Mouse (Mus musculus) hindbrain, embryonic 12.5 days (tissue): ENCODE results near the gene Mt1. TPM values are rescaled to one million over a fixed set of nuclear protein-coding genes. Genes with fewer than 3 reads are reported as not detected.

Experiments used
- ATAC-seq: fragments of 200-750 bp; cut with Nextera tagmentation; 2 replicates; pipeline ENCODE4 v1.8.0; 2017; ENCODE audit warnings: moderate TSS enrichment; ENCODE audit not compliant: low FRiP score
- H3K27ac ChIP-seq: fragments of 300-500 bp; sonication (generic); 2 replicates; pipeline ENCODE4 v1.5.1; 2016; ENCODE audit warnings: mild to moderate bottlenecking
- H3K27me3 ChIP-seq: fragments of 300-500 bp; sonication (generic); 2 replicates; pipeline ENCODE4 v1.6.1; 2016; ENCODE audit warnings: mild to moderate bottlenecking
- H3K36me3 ChIP-seq: fragments of 300-500 bp; sonication (generic); 2 replicates; pipeline ENCODE4 v1.6.1; 2016; ENCODE audit warnings: mild to moderate bottlenecking
- H3K4me1 ChIP-seq: fragments of 300-500 bp; sonication (generic); 2 replicates; pipeline ENCODE4 v1.6.1; 2016
- H3K4me2 ChIP-seq: fragments of 300-500 bp; sonication (generic); replicated peaks from 2 replicates; pipeline ENCODE4 v1.6.1; 2016; ENCODE audit warnings: mild to moderate bottlenecking
- H3K4me3 ChIP-seq: fragments of 300-500 bp; sonication (generic); 2 replicates; pipeline ENCODE4 v1.5.1; 2016; ENCODE audit warnings: mild to moderate bottlenecking
- H3K9ac ChIP-seq: fragments of 300-500 bp; sonication (generic); 2 replicates; pipeline ENCODE4 v1.6.1; 2016; ENCODE audit warnings: mild to moderate bottlenecking, moderate library complexity
- H3K9me3 ChIP-seq: fragments of 300-500 bp; sonication (generic); replicated peaks from 2 replicates; pipeline ENCODE4 v1.6.1; 2016; ENCODE audit warnings: mild to moderate bottlenecking
- WGBS: fragments of 180-500 bp; shearing (Covaris S2); methylation state at CpG from one replicate; pipeline ENCODE4 v1.1.7; 2016; 5-methylcytosine and 5-hydroxymethylcytosine counted together
- polyA plus RNA-seq: library from polyadenylated mRNA; unstranded; fragments of >200 nt; fragmentation: Nextera tagmentation; extraction: Ambion mirVana; gene quantifications from 2 replicates; pipeline ENCODE4 v1.2.1, GENCODE M21; 2016

Mt1 gene
- polyA plus RNA-seq, 1 experiment from 2014 or later = 47.3 TPM

- no peaks in the 10 kb centered on the region for H3K9me3 ChIP-seq
- 29% methylated on average over 7 of the region's 7 CpGs for WGBS
Observed at GRCm38 (mm10) chr8:94174619-94175213, 4.2 kb upstream of the Mt1 start.

GRCm38 (mm10) chr8:94177716-94178390 lies 1.0 kb upstream of the Mt1 start:
- Histone ChIP-seq H3K4me3 (no peak overlapping the region), H3K9ac (no peak overlapping the region), H3K36me3 (no peaks in the 10 kb centered on the region), H3K9me3 (no peaks in the 10 kb centered on the region), H3K4me1 (peaks cover 26% of the 10 kb centered on the region), H3K27ac (no peak overlapping the region), H3K4me2 (no peak overlapping the region), H3K27me3 (peaks cover 98% of the 10 kb centered on the region)
- 67% methylated on average over 7 of the region's 7 CpGs for WGBS
- ATAC-seq = no peak

More at GRCm38 (mm10) chr8:94174619-94175213, 4.2 kb upstream of the Mt1 start:
- no peak for ATAC-seq
- H3K4me3 ChIP-seq = no peak overlapping the region
- H3K9ac ChIP-seq = no peak overlapping the region
- H3K36me3 ChIP-seq = no peaks in the 10 kb centered on the region
- H3K4me1 ChIP-seq = peaks cover 37% of the 10 kb centered on the region
- no peak overlapping the region for H3K4me2 ChIP-seq
- H3K27ac ChIP-seq = no peak overlapping the region
- peaks cover 100% of the 10 kb centered on the region for H3K27me3 ChIP-seq

GRCm38 (mm10) chr8:94179713-94180560 lies 1.1 kb downstream of the Mt1 start:
- no peak for ATAC-seq
- WGBS = 2% methylated on average over 25 of the region's 25 CpGs
- Histone ChIP-seq H3K9me3 (no peaks in the 10 kb centered on the region), H3K9ac (0 out of 2 replicates have a peak overlapping the region, but pooled peaks have one; percentile 0), H3K27ac (no peak overlapping the region), H3K4me1 (peaks cover 25% of the 10 kb centered on the region), H3K27me3 (peaks cover 98% of the 10 kb centered on the region), H3K4me2 (peak overlapping the region; percentile 86), H3K36me3 (no peaks in the 10 kb centered on the region), H3K4me3 (peak overlapping the region; percentile 43)

GRCm38 (mm10) chr8:94180561-94180908 lies 1.7 kb downstream of the Mt1 start:
- Histone ChIP-seq H3K9ac (no peak overlapping the region), H3K36me3 (no peaks in the 10 kb centered on the region), H3K4me3 (no peak overlapping the region), H3K4me1 (peaks cover 25% of the 10 kb centered on the region), H3K9me3 (no peaks in the 10 kb centered on the region), H3K27ac (no peak overlapping the region), H3K4me2 (no peak overlapping the region; the same call in 1 of the 2 replicates), H3K27me3 (peaks cover 96% of the 10 kb centered on the region)
- WGBS = 83% methylated on average over 1 of the region's 1 CpGs
- no peak for ATAC-seq

- Histone ChIP-seq H3K4me2 (0 out of 2 replicates have a peak overlapping the region, but pooled peaks have one; percentile 40), H3K4me3 (no peak overlapping the region), H3K4me1 (peaks cover 36% of the 10 kb centered on the region), H3K9me3 (no peaks in the 10 kb centered on the region), H3K9ac (no peak overlapping the region), H3K27me3 (peaks cover 96% of the 10 kb centered on the region), H3K27ac (no peak overlapping the region), H3K36me3 (no peaks in the 10 kb centered on the region)
- ATAC-seq = no peak
- WGBS = 68% methylated on average over 13 of the region's 13 CpGs
Observed at GRCm38 (mm10) chr8:94182055-94182929, 3.4 kb downstream of the Mt1 start.

GRCm38 (mm10) chr8:94183117-94183516 lies 4.2 kb downstream of the Mt1 start:
- under 1% methylated on average over 16 of the region's 16 CpGs for WGBS
- Histone ChIP-seq H3K9ac (peak overlapping the region; percentile 18; the same call in 1 of the 2 replicates), H3K4me2 (peak overlapping the region; percentile 40), H3K27me3 (peaks cover 93% of the 10 kb centered on the region), H3K9me3 (no peaks in the 10 kb centered on the region), H3K4me1 (peaks cover 41% of the 10 kb centered on the region), H3K4me3 (0 out of 2 replicates have a peak overlapping the region, but pooled peaks have one; percentile 11), H3K36me3 (no peaks in the 10 kb centered on the region), H3K27ac (no peak overlapping the region)
- peak; percentile 18; the same call in 1 of the 2 replicates for ATAC-seq

- 25% methylated on average over 12 of the region's 12 CpGs for WGBS
- no peak for ATAC-seq
- Histone ChIP-seq H3K27me3 (peaks cover 81% of the 10 kb centered on the region), H3K9ac (no peak overlapping the region), H3K4me2 (no peak overlapping the region), H3K9me3 (no peaks in the 10 kb centered on the region), H3K36me3 (no peaks in the 10 kb centered on the region), H3K4me3 (no peak overlapping the region), H3K27ac (no peak overlapping the region), H3K4me1 (peaks cover 35% of the 10 kb centered on the region)
Observed at GRCm38 (mm10) chr8:94184357-94184843, 5.5 kb downstream of the Mt1 start.

GRCm38 (mm10) chr8:94185791-94186190 lies 6.9 kb downstream of the Mt1 start:
- H3K4me3 ChIP-seq = no peak overlapping the region
- WGBS = 71% methylated on average over 6 of the region's 6 CpGs
- no peaks in the 10 kb centered on the region for H3K9me3 ChIP-seq
- peaks cover 29% of the 10 kb centered on the region for H3K4me1 ChIP-seq
- ATAC-seq = no peak
- H3K4me2 ChIP-seq = no peak overlapping the region
- no peaks in the 10 kb centered on the region for H3K36me3 ChIP-seq
- H3K27ac ChIP-seq = no peak overlapping the region
- H3K27me3 ChIP-seq = peaks cover 67% of the 10 kb centered on the region
- H3K9ac ChIP-seq = no peak overlapping the region

- H3K9ac ChIP-seq = no peak overlapping the region
- no peaks in the 10 kb centered on the region for H3K9me3 ChIP-seq
- WGBS = 3% methylated on average over 17 of the region's 17 CpGs
- peaks cover 34% of the 10 kb centered on the region for H3K4me1 ChIP-seq
- H3K4me3 ChIP-seq = no peak overlapping the region
- H3K4me2 ChIP-seq = peak overlapping the region; percentile 37
- H3K27me3 ChIP-seq = peaks cover 62% of the 10 kb centered on the region
- ATAC-seq = peak; percentile 39; the same call in 1 of the 2 replicates
- H3K27ac ChIP-seq = no peak overlapping the region
- no peaks in the 10 kb centered on the region for H3K36me3 ChIP-seq
Observed at GRCm38 (mm10) chr8:94186542-94186941, 7.7 kb downstream of the Mt1 start.

GRCm38 (mm10) chr8:94187290-94188002 lies 8.6 kb downstream of the Mt1 start:
- Histone ChIP-seq H3K27me3 (peaks cover 53% of the 10 kb centered on the region), H3K4me3 (no peak overlapping the region), H3K9ac (no peak overlapping the region), H3K36me3 (no peaks in the 10 kb centered on the region), H3K4me1 (peaks cover 34% of the 10 kb centered on the region), H3K4me2 (peak overlapping the region; percentile 19; the same call in 1 of the 2 replicates), H3K27ac (no peak overlapping the region), H3K9me3 (no peaks in the 10 kb centered on the region)
- ATAC-seq = no peak
- 29% methylated on average over 21 of the region's 21 CpGs for WGBS
